Mouse (Mus musculus): ENCODE data around the gene Ctsa.

GRCm38 (mm10) chr2:164882619-164883018, 49.9 kb downstream of the Ctsa start:
- TF ChIP-seq POLR2A (IDR thresholded peaks at IDR 0.05; ENCODE audit: extremely low read depth, insufficient read depth, low read length) (no peak), CTCF (IDR thresholded peaks at IDR 0.05; ENCODE audit: extremely low read depth, insufficient read depth, low read length) (no peak)

Measured in cortical plate, adult 2 months (tissue).